In the genomic region with DNA sequence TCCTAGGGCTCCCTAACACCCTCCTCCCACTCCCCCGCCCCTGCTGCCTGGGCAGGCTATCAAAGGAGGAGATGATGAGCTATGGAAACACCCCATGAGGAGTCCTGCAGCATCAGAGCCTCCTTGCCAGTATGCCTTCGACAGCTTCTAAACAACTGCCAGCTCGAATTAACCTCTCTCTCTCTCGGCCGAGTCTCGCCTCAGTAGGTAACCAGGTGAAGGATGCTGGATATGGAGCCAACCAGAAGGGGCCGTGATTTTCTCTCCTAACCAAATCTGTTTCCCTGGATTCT, we compare ENCODE assay signal across 12 mouse cellular contexts. TPM values are rescaled to one million over a fixed set of nuclear protein-coding genes. Genes with fewer than 3 reads are reported as not detected.
DNase-seq lines count a peak whose midpoint lies in the region; ATAC-seq and TF ChIP-seq lines count a peak whose summit lies in the region.
"Had no signal": no experiment of that assay in that cellular context is flagged by ENCODE, and none has a peak within 500 bp of the region (broad histone marks: within the 10 kb centered on the region; RNA-seq: fewer than 3 reads in every experiment).

No protein-coding gene starts in this region.

- WGBS in neural tube, embryonic 13.5 days = 24% methylated on average over 7 of the region's 7 CpGs
- 22% methylated on average over 7 of the region's 7 CpGs for WGBS in hindbrain, embryonic 13.5 days
- WGBS in midbrain, postnatal 0 days = 28% methylated on average over 7 of the region's 7 CpGs
- WGBS in thymus, adult 2 months = 86% methylated on average over 7 of the region's 7 CpGs

- peak; percentile 56; the same call in 1 of the 2 replicates for ATAC-seq in frontal cortex, adult (ENCODE audit: low TSS enrichment)
- ATAC-seq in neural tube, embryonic 13.5 days (ENCODE audit: low read depth) = peak; percentile 69
- peak; percentile 50; the same call in 1 of the 2 replicates for ATAC-seq in hindbrain, embryonic 13.5 days (ENCODE audit: low FRiP score)
- no peak; the same call in 1 of the 2 replicates for ATAC-seq in midbrain, postnatal 0 days (ENCODE audit: low FRiP score)

- peaks cover 45% of the 10 kb centered on the region for H3K4me1 ChIP-seq in neural tube, embryonic 13.5 days (replicated peaks)
- H3K4me1 ChIP-seq in hindbrain, embryonic 13.5 days (replicated peaks) = peaks cover 45% of the 10 kb centered on the region
- peaks cover 16% of the 10 kb centered on the region for H3K4me1 ChIP-seq in midbrain, postnatal 0 days (ENCODE audit: insufficient read depth, low read length)
- peaks cover 45% of the 10 kb centered on the region for H3K4me1 ChIP-seq in thymus, adult 2 months (replicated peaks; ENCODE audit: control insufficient read depth, insufficient read depth, low read length)

- no peak overlapping the region for H3K4me2 ChIP-seq in neural tube, embryonic 13.5 days
- no peak overlapping the region for H3K4me2 ChIP-seq in hindbrain, embryonic 13.5 days
- no peak overlapping the region for H3K4me2 ChIP-seq in midbrain, postnatal 0 days (ENCODE audit: low read depth, low read length, poor library complexity, severe bottlenecking)
- H3K4me2 ChIP-seq: liver, embryonic 11.5 days had no signal

- TF ChIP-seq POLR2A in thymus, adult 2 months (IDR thresholded peaks at IDR 0.05; ENCODE audit: control insufficient read depth, extremely low read depth, insufficient read depth, low read length, poor library complexity) = no peak

- no peaks in the 10 kb centered on the region for H3K9me3 ChIP-seq in neural tube, embryonic 13.5 days
- no peaks in the 10 kb centered on the region for H3K9me3 ChIP-seq in hindbrain, embryonic 13.5 days
- no peaks in the 10 kb centered on the region for H3K9me3 ChIP-seq in midbrain, postnatal 0 days (ENCODE audit: low read length)

- H3K27ac ChIP-seq in neural tube, embryonic 13.5 days (replicated peaks) = peak overlapping the region; percentile 49; the same call in 1 of the 2 replicates
- H3K27ac ChIP-seq in hindbrain, embryonic 13.5 days = peak overlapping the region; percentile 66
- no peak overlapping the region for H3K27ac ChIP-seq in midbrain, postnatal 0 days (ENCODE audit: low read depth, low read length)
- H3K27ac ChIP-seq in thymus, adult 2 months (ENCODE audit: control insufficient read depth, insufficient read depth, low read length) = no peak overlapping the region

- H3K4me3 ChIP-seq in neural tube, embryonic 13.5 days = no peak overlapping the region
- H3K4me3 ChIP-seq in hindbrain, embryonic 13.5 days = no peak overlapping the region
- H3K4me3 ChIP-seq in midbrain, postnatal 0 days (ENCODE audit: low read depth, low read length) = no peak overlapping the region
- H3K4me3 ChIP-seq in thymus, adult 2 months (ENCODE audit: control insufficient read depth, insufficient read depth, low read length) = no peak overlapping the region

- H3K27me3 ChIP-seq in neural tube, embryonic 13.5 days = no peaks in the 10 kb centered on the region
- 0 out of 2 replicates have a peak, but pooled peaks cover 5% of the 10 kb centered on the region for H3K27me3 ChIP-seq in hindbrain, embryonic 13.5 days
- no peaks in the 10 kb centered on the region for H3K27me3 ChIP-seq in midbrain, postnatal 0 days (ENCODE audit: insufficient read depth, low read length)
- H3K27me3 ChIP-seq in thymus, adult 2 months (ENCODE audit: control insufficient read depth, insufficient read depth, low read length) = no peaks in the 10 kb centered on the region

- DNase-seq in frontal cortex, postnatal 10 days (ENCODE audit: low spot score in 2 of 2) = no peak
- DNase-seq in neural tube, embryonic 10.5 days (ENCODE audit: extremely low spot score, low spot score) = no peak
- DNase-seq in midbrain, postnatal 0 days (ENCODE audit: low spot score) = peak; percentile 64
- no peak for DNase-seq in thymus, adult 2 months
- no peak for DNase-seq in layer of hippocampus, adult 9-10 months (ENCODE audit: low spot score)
- DNase-seq: heart, adult 11 months; heart, postnatal 36 days; thymus, postnatal 36 days had no signal

- H3K36me3 ChIP-seq in neural tube, embryonic 13.5 days = no peaks in the 10 kb centered on the region
- no peaks in the 10 kb centered on the region for H3K36me3 ChIP-seq in hindbrain, embryonic 13.5 days
- H3K36me3 ChIP-seq in midbrain, postnatal 0 days (ENCODE audit: insufficient read depth, low read length) = no peaks in the 10 kb centered on the region
- H3K36me3 ChIP-seq in thymus, adult 2 months (ENCODE audit: control insufficient read depth, insufficient read depth, low read length) = no peaks in the 10 kb centered on the region

- TF ChIP-seq CTCF in midbrain, postnatal 0 days (IDR thresholded peaks at IDR 0.05) = no peak
- TF ChIP-seq CTCF in thymus, adult 2 months (IDR thresholded peaks at IDR 0.05; ENCODE audit: borderline replicate concordance, control insufficient read depth, extremely low read depth, insufficient read depth, low read length, poor library complexity) = no peak

- H3K9ac ChIP-seq in neural tube, embryonic 13.5 days = no peak overlapping the region
- H3K9ac ChIP-seq in hindbrain, embryonic 13.5 days = no peak overlapping the region
- H3K9ac ChIP-seq in midbrain, postnatal 0 days (replicated peaks; ENCODE audit: low read length, poor library complexity, severe bottlenecking) = no peak overlapping the region

RNA-seq across cellular contexts. Expression of a gene that starts 13.9 kb away (rescaled TPM):
- 0.22 and 0.28 TPM in 2 replicates for polyA plus RNA-seq in neural tube, embryonic 13.5 days (2015; fragmentation: Nextera tagmentation; extraction: Ambion mirVana)
- 0.12 and 0.14 TPM in 2 replicates for polyA plus RNA-seq in hindbrain, embryonic 13.5 days (2015; fragmentation: Nextera tagmentation; extraction: Ambion mirVana)
- total RNA-seq in midbrain, postnatal 0 days (2014; rRNA removed) = 0.93 and 2.3 TPM in 2 replicates
- polyA plus RNA-seq in midbrain, postnatal 0 days (2015; fragmentation: Nextera tagmentation; extraction: Ambion mirVana) = 0.48 and 0.65 TPM in 2 replicates
- polyA plus RNA-seq in thymus, adult 2 months (2012; rRNA removed) = 3.5 and 5.4 TPM in 2 replicates

RNA-seq across cellular contexts. Expression of a gene that starts 25.6 kb away (rescaled TPM):
- polyA plus RNA-seq in neural tube, embryonic 13.5 days (2015; fragmentation: Nextera tagmentation; extraction: Ambion mirVana) = 32.7 and 35.5 TPM in 2 replicates
- 42.6 and 45.2 TPM in 2 replicates for polyA plus RNA-seq in hindbrain, embryonic 13.5 days (2015; fragmentation: Nextera tagmentation; extraction: Ambion mirVana)
- 30.0 and 39.0 TPM in 2 replicates for total RNA-seq in midbrain, postnatal 0 days (2014; rRNA removed)
- 21.5 and 26.3 TPM in 2 replicates for polyA plus RNA-seq in midbrain, postnatal 0 days (2015; fragmentation: Nextera tagmentation; extraction: Ambion mirVana)
- polyA plus RNA-seq in thymus, adult 2 months (2012; rRNA removed) = 56.1 and 57.9 TPM in 2 replicates

Comparison
In these comparisons a context has a peak if more than half of its experiments do, and no peak if none do; other contexts are left out.
1. H3K27ac ChIP-seq: peak in neural tube, embryonic 13.5 days (single experiment) and hindbrain, embryonic 13.5 days (single experiment); none in midbrain, postnatal 0 days (single experiment) and thymus, adult 2 months (single experiment).